Mouse (Mus musculus): ENCODE results near the gene Sh3rf3.

Gene Sh3rf3

GRCm38 (mm10) chr10:58813081-58813800 is at the start of gene Sh3rf3:
Gene Sh3rf3, plus strand, starts transcription at chr10:58813359.
- DNase-seq (ENCODE audit: low read depth, low spot score) = peak; percentile 46

- DNase-seq (ENCODE audit: low read depth, low spot score) = peak; percentile 67
Observed at GRCm38 (mm10) chr10:58788486-58789274, 24.5 kb upstream of the Sh3rf3 start.

- DNase-seq (ENCODE audit: low read depth, low spot score) = peak; percentile 71
Observed at GRCm38 (mm10) chr10:58797555-58797954, 15.6 kb upstream of the Sh3rf3 start.

- peak; percentile 59 for DNase-seq (ENCODE audit: low read depth, low spot score)
Observed at GRCm38 (mm10) chr10:58798156-58798555, 15.0 kb upstream of the Sh3rf3 start.

GRCm38 (mm10) chr10:58800996-58801433 is 12.1 kb upstream of the Sh3rf3 start:
- DNase-seq (ENCODE audit: low read depth, low spot score) = peak; percentile 76

- peak; percentile 40 for DNase-seq (ENCODE audit: low read depth, low spot score)
Observed at GRCm38 (mm10) chr10:58802391-58802790, 10.8 kb upstream of the Sh3rf3 start.

GRCm38 (mm10) chr10:58807956-58808355 is 5.2 kb upstream of the Sh3rf3 start:
- peak; percentile 55 for DNase-seq (ENCODE audit: low read depth, low spot score)

GRCm38 (mm10) chr10:58810181-58810580 is 3.0 kb upstream of the Sh3rf3 start:
- DNase-seq (ENCODE audit: low read depth, low spot score) = no peak

- peak; percentile 91 for DNase-seq (ENCODE audit: low read depth, low spot score)
Observed at GRCm38 (mm10) chr10:58812210-58813080, 714 bp upstream of the Sh3rf3 start.

- peak; percentile 53 for DNase-seq (ENCODE audit: low read depth, low spot score)
Observed at GRCm38 (mm10) chr10:58813801-58814191, 637 bp downstream of the Sh3rf3 start.

GRCm38 (mm10) chr10:58814486-58814885 is 1.3 kb downstream of the Sh3rf3 start:
- no peak for DNase-seq (ENCODE audit: low read depth, low spot score)

GRCm38 (mm10) chr10:58824016-58824568 is 10.9 kb downstream of the Sh3rf3 start:
- DNase-seq (ENCODE audit: low read depth, low spot score) = no peak

GRCm38 (mm10) chr10:58829251-58830111 is 16.3 kb downstream of the Sh3rf3 start:
- DNase-seq (ENCODE audit: low read depth, low spot score) = peak; percentile 48

- DNase-seq (ENCODE audit: low read depth, low spot score) = peak; percentile 54
Observed at GRCm38 (mm10) chr10:58833146-58833545, 20.0 kb downstream of the Sh3rf3 start.

- DNase-seq (ENCODE audit: low read depth, low spot score) = peak; percentile 71
Observed at GRCm38 (mm10) chr10:58833741-58834178, 20.6 kb downstream of the Sh3rf3 start.

GRCm38 (mm10) chr10:58836391-58836790 is 23.2 kb downstream of the Sh3rf3 start:
- no peak for DNase-seq (ENCODE audit: low read depth, low spot score)

- no peak for DNase-seq (ENCODE audit: low read depth, low spot score)
Observed at GRCm38 (mm10) chr10:58837504-58837903, 24.3 kb downstream of the Sh3rf3 start.

GRCm38 (mm10) chr10:58841945-58842344 is 28.8 kb downstream of the Sh3rf3 start:
- peak; percentile 60 for DNase-seq (ENCODE audit: low read depth, low spot score)

- no peak for DNase-seq (ENCODE audit: low read depth, low spot score)
Observed at GRCm38 (mm10) chr10:58843100-58843499, 29.9 kb downstream of the Sh3rf3 start.

GRCm38 (mm10) chr10:58848127-58848526 is 35.0 kb downstream of the Sh3rf3 start:
- no peak for DNase-seq (ENCODE audit: low read depth, low spot score)

All from brain, adult 2 months (tissue).